Mouse (Mus musculus) left cerebral cortex, postnatal 4 days (tissue): ENCODE measurements around the gene Glrx5. TPM values are rescaled to one million over a fixed set of nuclear protein-coding genes. Genes with fewer than 3 reads are reported as not detected.
A peak's percentile ranks its signal among the peaks of the same experiment; 100 is the strongest.

Experiments used
- DNase-seq: peaks from one replicate; pipeline ENCODE4 v3.0.0-alpha.2; 2022
- intact Hi-C: fragments of 180-260 bp; cut with DNase I; formaldehyde crosslinking; loops from one replicate; pipeline ENCODE4 v1.15.1; 2025
- total RNA-seq, 2 experiments: library from RNA; stranded (reverse); gene quantifications; 2 replicates each; pipeline ENCODE4 v1.2.3; 2021

Gene Glrx5
- total RNA-seq, 2 experiments from 2014 or later = 50.6 to 56.2 TPM

GRCm38 (mm10) chr12:105003715-105004114 is 28.8 kb upstream of the Glrx5 start:
- intact Hi-C loops = no loop called here
- no peak for DNase-seq

- intact Hi-C loops = no loop called here
- DNase-seq = no peak
Measured at GRCm38 (mm10) chr12:105004956-105005714, 27.4 kb upstream of the Glrx5 start.

DNA sequence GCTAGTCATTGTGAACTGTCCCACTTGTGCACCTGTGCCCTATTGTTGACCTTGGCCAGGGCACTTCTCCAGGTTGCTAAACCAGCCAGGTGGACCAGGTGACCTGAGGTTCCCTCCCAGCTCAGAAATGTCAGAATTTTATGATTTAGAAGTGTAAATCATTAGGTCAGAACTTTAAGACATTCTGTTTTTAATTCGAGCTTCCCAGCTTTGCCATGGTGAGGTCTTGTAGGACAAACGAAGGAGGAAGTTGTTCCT is 26.8 kb upstream of the Glrx5 start:
- no peak for DNase-seq
- intact Hi-C loops = no loop called here

DNA sequence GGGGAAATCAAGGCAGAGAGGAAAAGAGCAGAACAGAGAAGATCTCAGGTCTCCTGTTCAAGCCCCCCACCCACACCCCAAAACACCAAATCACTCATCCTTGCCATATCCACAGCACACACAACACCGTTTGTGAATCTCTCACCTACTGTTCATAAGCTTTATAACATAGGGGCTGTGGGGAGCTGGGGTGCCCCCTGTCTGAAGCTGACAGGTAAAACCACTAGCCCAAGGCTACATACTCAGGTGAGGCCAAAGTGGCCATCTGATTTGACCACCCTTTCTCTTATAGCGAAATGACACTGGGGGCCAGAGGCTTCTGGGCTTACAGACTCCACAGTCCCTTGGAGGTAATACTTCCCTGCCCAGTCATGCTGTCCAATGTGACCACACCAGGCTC is 24.3 kb upstream of the Glrx5 start:
- intact Hi-C loops = no loop called here
- no peak for DNase-seq

DNA sequence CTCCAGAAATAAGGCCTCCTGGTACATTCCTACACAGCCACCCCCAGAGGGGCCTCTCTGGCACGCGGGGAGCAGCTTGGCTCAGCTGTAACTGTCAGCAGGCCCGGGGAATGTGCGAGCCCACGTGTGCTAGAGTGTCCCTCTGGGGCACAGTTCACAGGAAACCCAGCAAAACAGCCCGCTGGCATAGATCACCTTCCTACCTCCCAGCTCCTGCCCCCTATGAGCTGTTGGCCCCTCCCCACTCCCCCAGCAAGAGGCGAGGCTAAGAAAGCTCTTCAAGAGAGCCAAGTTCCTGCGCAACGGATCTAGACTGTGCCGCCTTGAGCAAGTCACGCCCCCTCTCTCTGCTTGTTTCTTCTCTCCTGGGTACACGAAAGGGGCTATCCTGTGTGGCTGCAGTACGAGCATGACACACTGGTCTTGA is 23.7 kb upstream of the Glrx5 start:
- intact Hi-C loops = no loop called here
- DNase-seq = no peak

DNA sequence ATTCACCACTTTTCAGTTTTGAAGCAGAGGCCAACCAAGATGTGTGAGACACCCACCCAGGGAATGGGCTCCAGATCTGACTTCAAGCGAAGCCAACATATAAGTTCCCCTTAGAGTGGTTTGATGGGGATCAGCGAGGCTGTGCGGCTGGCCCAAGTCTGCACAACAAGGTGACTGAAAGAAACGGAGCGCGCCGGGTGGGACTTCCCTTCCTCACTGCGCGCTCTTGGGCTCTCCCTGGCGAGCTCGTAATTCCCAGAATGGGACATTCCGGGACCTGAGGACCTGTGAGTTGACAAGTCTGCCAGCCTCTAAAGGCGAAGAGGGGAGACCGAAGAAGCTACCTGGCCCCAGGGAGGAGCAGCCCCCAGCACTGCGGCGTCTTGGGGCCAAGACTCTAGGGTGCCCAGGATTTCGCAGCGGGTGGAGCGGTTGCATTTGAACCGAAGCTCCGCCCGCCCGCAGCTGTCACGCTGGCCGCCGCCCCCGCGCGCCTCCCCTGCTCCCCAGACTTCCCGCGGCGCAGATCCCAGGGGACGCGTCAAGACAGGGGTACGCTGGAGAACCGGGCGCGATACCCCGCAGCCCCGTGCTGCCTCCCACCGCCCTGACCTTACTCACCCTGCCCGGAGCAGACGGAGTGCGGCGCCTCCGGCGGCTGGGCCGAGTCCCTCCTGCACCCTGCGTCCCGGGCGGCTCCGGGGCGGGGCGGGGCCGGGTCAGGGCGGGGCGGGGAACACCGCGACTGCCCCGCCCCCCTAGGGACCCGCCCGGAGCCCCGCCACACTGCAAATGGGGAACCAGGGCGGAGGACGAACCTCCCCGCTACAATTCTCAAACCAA is 22.9 kb upstream of the Glrx5 start, which contains the start of gene Syne3:
Syne3 (minus strand) TSS at position 440 of the 843 bp plus-strand sequence.
- DNase-seq = no peak
- intact Hi-C loops = no loop called here

GRCm38 (mm10) chr12:105010213-105010790 is 22.2 kb upstream of the Glrx5 start:
- no peak for DNase-seq
- intact Hi-C loops = no loop called here

DNA sequence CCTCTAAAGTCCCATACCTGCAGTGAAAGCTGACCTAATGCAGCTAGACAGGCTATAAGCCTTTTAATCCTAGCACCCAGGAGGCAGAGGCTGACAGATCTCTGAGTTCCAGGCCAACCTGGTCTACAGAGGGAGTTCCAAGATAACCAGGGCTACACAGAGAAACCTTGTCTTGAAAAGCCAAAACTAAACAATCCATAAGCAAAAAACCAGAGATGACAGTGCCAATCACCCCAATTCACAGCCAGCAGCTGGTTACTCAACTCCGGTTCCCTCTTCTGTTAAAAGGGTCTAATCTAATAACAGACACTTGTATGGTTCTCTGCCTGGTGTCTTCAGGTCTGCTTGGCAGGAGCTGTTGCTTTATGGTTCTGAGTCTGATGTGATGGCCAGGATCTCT is 20.9 kb upstream of the Glrx5 start:
- intact Hi-C loops = no loop called here
- DNase-seq = no peak

GRCm38 (mm10) chr12:105012314-105012713 is 20.2 kb upstream of the Glrx5 start:
- DNase-seq = no peak
- intact Hi-C loops = no loop called here

- intact Hi-C loops = no loop called here
- no peak for DNase-seq
Measured at GRCm38 (mm10) chr12:105013065-105013464, 19.4 kb upstream of the Glrx5 start.

GRCm38 (mm10) chr12:105016199-105016598 is 16.3 kb upstream of the Glrx5 start:
- DNase-seq = peak; percentile 27
- intact Hi-C loops = no loop called here

GRCm38 (mm10) chr12:105016639-105017038 is 15.8 kb upstream of the Glrx5 start:
- intact Hi-C loops = no loop called here
- DNase-seq = peak; percentile 76

GRCm38 (mm10) chr12:105019359-105020219 is 12.9 kb upstream of the Glrx5 start:
- no peak for DNase-seq
- intact Hi-C loops = no loop called here

DNA sequence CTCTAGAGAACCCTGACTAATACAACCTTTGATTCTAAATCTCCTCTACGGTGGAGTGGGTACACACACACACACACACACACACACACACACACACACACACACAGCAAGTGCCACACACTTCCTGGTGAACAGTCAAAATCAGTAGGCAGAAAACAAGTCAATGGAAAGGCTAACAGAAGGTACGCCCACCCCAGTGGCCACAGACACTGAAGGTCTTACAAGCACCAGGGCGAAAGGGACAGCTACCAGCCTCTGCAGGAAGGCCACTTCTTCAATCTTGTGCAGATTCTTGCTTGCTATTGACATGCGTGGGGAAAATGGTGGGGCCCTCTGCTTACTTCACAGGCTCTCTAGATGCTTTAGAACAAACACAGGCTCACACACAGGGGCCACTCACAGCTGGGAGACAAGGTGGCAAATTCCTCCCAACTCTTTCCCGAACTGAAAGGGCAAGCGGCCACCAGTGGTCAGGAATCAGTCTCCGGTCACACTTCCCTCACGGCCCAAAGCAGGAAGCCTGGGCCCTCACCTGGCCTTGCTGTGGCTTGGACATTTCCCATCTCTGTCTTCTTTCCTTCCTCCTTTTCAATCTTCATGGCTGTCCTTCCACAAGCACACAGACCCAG is 10.9 kb upstream of the Glrx5 start:
- intact Hi-C loops = no loop called here
- DNase-seq = no peak

DNA sequence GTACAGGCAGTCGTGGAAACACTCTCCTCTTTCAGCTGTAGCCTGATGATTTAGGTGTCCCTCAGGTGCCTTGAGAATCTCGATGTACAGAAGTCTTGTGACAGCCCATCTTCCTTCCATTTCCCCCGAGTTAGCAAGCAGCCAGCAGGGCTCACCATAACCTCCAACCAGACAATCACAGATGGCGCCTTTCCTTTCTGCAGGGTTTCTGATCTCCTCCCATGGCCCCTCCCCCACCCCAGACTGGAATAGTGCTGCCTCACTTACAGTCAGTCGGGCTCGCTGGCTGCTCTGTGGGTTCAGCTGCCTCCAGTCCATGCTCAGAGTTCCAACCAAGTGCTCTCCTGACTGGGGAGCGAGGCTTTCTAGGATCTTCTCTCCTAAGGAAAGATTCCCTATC is 10.3 kb upstream of the Glrx5 start:
- intact Hi-C loops = no loop called here
- peak; percentile 75 for DNase-seq

DNA sequence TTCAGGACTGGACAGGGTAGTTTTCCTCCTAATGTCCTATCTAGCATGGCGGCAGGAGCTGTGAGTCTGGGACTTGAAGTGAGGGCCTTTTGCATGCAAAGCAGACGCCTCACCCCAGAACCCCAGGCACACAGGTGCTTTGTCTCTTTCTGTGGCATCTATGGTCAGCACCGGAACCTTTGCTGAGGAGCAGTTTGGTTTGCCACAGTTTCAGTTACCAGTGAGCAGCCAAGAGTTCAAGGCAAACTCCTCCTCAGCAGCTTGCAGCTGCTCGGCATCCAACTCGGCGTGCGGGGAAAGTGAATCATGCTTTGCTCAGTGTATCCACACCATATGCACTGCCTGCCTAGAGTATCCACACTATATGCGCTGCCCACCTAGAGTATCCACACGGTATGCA is 9.7 kb upstream of the Glrx5 start:
- intact Hi-C loops = no loop called here

GRCm38 (mm10) chr12:105025271-105025946 is 7.1 kb upstream of the Glrx5 start:
- peak; percentile 80 for DNase-seq
- intact Hi-C loops = loop anchor here (2.0 kb wide), 1 partner anchor 73 kb away; no protein-coding TSS in a partner anchor

More for the DNA sequence above, 9.7 kb upstream of the Glrx5 start:
- DNase-seq = no peak

- intact Hi-C loops = loop anchor here (2.0 kb wide), 1 partner anchor 73 kb away; no protein-coding TSS in a partner anchor
- DNase-seq = no peak
Measured at GRCm38 (mm10) chr12:105025947-105026586, 6.4 kb upstream of the Glrx5 start.

DNA sequence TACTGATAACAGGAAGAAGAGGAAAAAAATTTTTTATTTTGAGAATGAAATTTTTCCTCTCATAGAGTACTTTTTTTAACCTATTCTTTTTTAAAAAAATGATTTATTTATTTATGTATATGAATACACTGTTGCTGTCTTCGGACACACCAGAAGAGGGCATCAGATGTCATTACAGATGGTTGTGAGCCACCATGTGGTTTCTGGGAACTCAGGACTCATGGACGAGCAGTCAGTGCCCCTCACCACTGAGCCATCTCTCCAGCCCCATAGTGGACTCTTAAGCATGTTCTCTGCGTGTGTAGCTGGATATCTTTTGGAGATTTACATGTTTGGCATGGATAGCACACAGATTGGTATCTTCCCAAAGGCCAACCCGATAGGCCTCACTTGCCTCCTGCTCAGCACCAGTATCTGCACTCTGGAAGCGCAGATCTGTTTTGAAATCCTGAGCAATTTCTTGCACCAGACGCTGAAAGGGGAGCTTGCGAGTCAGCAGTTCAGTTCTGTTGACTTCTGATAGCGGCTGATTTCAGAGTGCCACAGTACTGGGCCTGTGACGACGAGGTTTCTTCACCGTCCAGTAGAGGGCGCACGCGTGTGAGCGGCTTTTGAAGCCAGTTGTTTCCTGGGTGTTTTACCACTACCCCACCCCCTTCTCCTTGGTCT is 5.0 kb upstream of the Glrx5 start:
- intact Hi-C loops = no loop called here
- peak; percentile 64 for DNase-seq
